In the genomic region with DNA sequence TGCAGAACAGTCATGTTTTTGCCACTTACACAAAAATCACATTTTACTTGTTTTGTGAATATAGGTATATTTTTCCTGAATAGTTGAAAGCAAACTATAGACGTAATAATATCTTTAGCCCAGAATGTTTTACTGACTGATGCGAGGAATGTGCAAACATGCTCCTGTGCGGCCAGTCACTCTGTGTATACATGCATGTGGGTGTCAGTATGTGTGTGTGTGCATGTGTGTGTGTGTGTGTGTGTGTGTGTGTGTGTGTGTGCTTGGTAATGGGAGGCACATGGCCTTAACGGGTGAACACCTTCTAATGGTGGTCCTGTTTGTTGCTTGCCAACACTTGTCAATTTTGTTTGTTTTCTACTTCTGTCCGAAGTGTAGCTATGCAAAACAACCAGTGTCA, we compare ENCODE assay signal across 13 mouse cellular contexts.
"Had no signal": no experiment of that assay in that cellular context is flagged by ENCODE, and none has a peak within 500 bp of the region (broad histone marks: within the 10 kb centered on the region; RNA-seq: fewer than 3 reads in every experiment).

No protein-coding gene starts in this region.

- H3K4me2 ChIP-seq: limb, embryonic 12.5 days; liver, embryonic 13.5 days; lung, embryonic 15.5 days; neural tube, embryonic 13.5 days had no signal

- H3K4me1 ChIP-seq: liver, embryonic 13.5 days; lung, embryonic 15.5 days; megakaryocyte, embryonic 14.5 days; neural tube, embryonic 13.5 days had no signal

- H3K9ac ChIP-seq: limb, embryonic 12.5 days; liver, embryonic 13.5 days; liver, postnatal 0 days; lung, embryonic 15.5 days; neural tube, embryonic 13.5 days had no signal

- H3K27me3 ChIP-seq: liver, embryonic 13.5 days; lung, embryonic 15.5 days; megakaryocyte, embryonic 14.5 days; neural tube, embryonic 13.5 days had no signal

- DNase-seq: kidney, adult 18-20 months; kidney, postnatal 10 days; kidney, postnatal 4 days; liver; liver, embryonic 13.5 days; liver, postnatal 0 days; right cerebral cortex, postnatal 4 days; thymus, postnatal 4 days had no signal

- H3K36me3 ChIP-seq: limb, embryonic 12.5 days; liver, embryonic 13.5 days; lung, embryonic 15.5 days; neural tube, embryonic 13.5 days had no signal

- H3K4me3 ChIP-seq: limb, embryonic 12.5 days; liver, embryonic 13.5 days; lung, embryonic 15.5 days; megakaryocyte, embryonic 14.5 days; neural tube, embryonic 13.5 days had no signal

- H3K27ac ChIP-seq: limb, embryonic 12.5 days; liver, embryonic 13.5 days; lung, embryonic 15.5 days; macrophage had no signal

- H3K9me3 ChIP-seq: limb, embryonic 12.5 days; liver, embryonic 13.5 days; lung, embryonic 15.5 days; megakaryocyte, embryonic 14.5 days; neural tube, embryonic 13.5 days had no signal

- ATAC-seq: liver, postnatal 0 days had no signal
